Mouse (Mus musculus): ENCODE results near the gene Thg1l. TPM values are rescaled to one million over a fixed set of nuclear protein-coding genes. Genes with fewer than 3 reads are reported as not detected.

Gene Thg1l
- polyA plus RNA-seq, 1 experiment from 2014 or later: 10.0 TPM

Other genes starting within 250 kb of the Thg1l start
- 45.1 and 56.0 TPM in 2 replicates for gene Clint1, start 103.4 kb downstream of the Thg1l start, polyA plus RNA-seq (2015; fragmentation: Nextera tagmentation; extraction: Ambion mirVana)
- gene Lsm11, start 10.6 kb downstream of the Thg1l start, polyA plus RNA-seq (2015; fragmentation: Nextera tagmentation; extraction: Ambion mirVana): 11.5 and 13.6 TPM in 2 replicates
- gene Sox30, start 24.8 kb upstream of the Thg1l start, polyA plus RNA-seq (2015; fragmentation: Nextera tagmentation; extraction: Ambion mirVana): not detected in 2 replicates
- gene Gm12166, start 96.8 kb upstream of the Thg1l start, polyA plus RNA-seq (2015; fragmentation: Nextera tagmentation; extraction: Ambion mirVana): 4.1 and 5.0 TPM in 2 replicates
- 9.7 and 10.8 TPM in 2 replicates for gene Adam19, start 100.5 kb upstream of the Thg1l start, polyA plus RNA-seq (2015; fragmentation: Nextera tagmentation; extraction: Ambion mirVana)
- gene Nipal4, start 211.0 kb upstream of the Thg1l start, polyA plus RNA-seq (2015; fragmentation: Nextera tagmentation; extraction: Ambion mirVana): 0.11 and 0.29 TPM in 2 replicates